Mouse (Mus musculus) liver, embryonic 16.5 days (tissue): ENCODE measurements around the gene Cplane1. TPM values are rescaled to one million over a fixed set of nuclear protein-coding genes. Genes with fewer than 3 reads are reported as not detected.
A peak's percentile ranks its signal among the peaks of the same experiment; 100 is the strongest.

Experiments
- ATAC-seq: fragments of 200-750 bp; cut with Nextera tagmentation; 2 replicates; pipeline ENCODE4 v1.8.0; 2017; ENCODE audit warnings: low read depth, mild to moderate bottlenecking, moderate number of reproducible peaks, moderate library complexity
- H3K27ac ChIP-seq: fragments of 300-500 bp; sonication (generic); 2 replicates; pipeline ENCODE4 v1.5.1; 2014; ENCODE audit warnings: mild to moderate bottlenecking, low read length
- H3K27me3 ChIP-seq: fragments of 300-500 bp; sonication (generic); 2 replicates; pipeline ENCODE4 v1.6.1; 2014; ENCODE audit warnings: low read depth, low read length, mixed read lengths; ENCODE audit not compliant: control insufficient read depth, insufficient read depth
- H3K36me3 ChIP-seq: fragments of 300-500 bp; sonication (generic); 2 replicates; pipeline ENCODE4 v1.6.1; 2014; ENCODE audit warnings: mild to moderate bottlenecking; ENCODE audit not compliant: control insufficient read depth, insufficient read depth
- H3K4me1 ChIP-seq: fragments of 300-500 bp; sonication (generic); 2 replicates; pipeline ENCODE4 v1.6.1; 2014; ENCODE audit warnings: low read depth, low read length, mixed read lengths; ENCODE audit not compliant: control insufficient read depth
- H3K4me2 ChIP-seq: fragments of 300-500 bp; sonication (generic); 2 replicates; pipeline ENCODE4 v1.6.1; 2014; ENCODE audit warnings: low read depth, low read length, mixed read lengths
- H3K4me3 ChIP-seq: fragments of 300-500 bp; sonication (generic); 2 replicates; pipeline ENCODE4 v1.5.1; 2014; ENCODE audit warnings: low read depth, mild to moderate bottlenecking, low read length
- H3K9ac ChIP-seq: fragments of 300-500 bp; sonication (generic); 2 replicates; pipeline ENCODE4 v1.6.1; 2014; ENCODE audit warnings: low read depth, low read length
- H3K9me3 ChIP-seq: fragments of 300-500 bp; sonication (generic); replicated peaks from 2 replicates; pipeline ENCODE4 v1.6.1; 2016; ENCODE audit warnings: low read length; ENCODE audit not compliant: control insufficient read depth
- WGBS: fragments of 180-500 bp; shearing (Covaris S2); extraction: QIAGEN DNeasy Blood & Tissue Kit; methylation state at CpG from one replicate; pipeline ENCODE4 v1.1.7; 2014; ENCODE audit not compliant: insufficient replicate concordance; 5-methylcytosine and 5-hydroxymethylcytosine counted together
- polyA plus RNA-seq: library from polyadenylated mRNA; unstranded; fragments of >200 nt; fragmentation: Nextera tagmentation; extraction: Ambion mirVana; gene quantifications from 2 replicates; pipeline ENCODE4 v1.2.1, GENCODE M21; 2015

Cplane1 gene
- 0.54 and 0.64 TPM in 2 replicates for polyA plus RNA-seq

GRCm38 (mm10) chr15:8168591-8169265, at the start of gene Cplane1:
Cplane1 (plus strand) TSS chr15:8169106.
- under 1% methylated on average over 45 of the region's 47 CpGs for WGBS
- Histone ChIP-seq H3K4me2 (peak within 1 kb of the TSS; percentile 100), H3K4me1 (peaks cover 4% of the 10 kb centered on the region; the same call in 1 of the 2 replicates), H3K9ac (peak within 1 kb of the TSS; percentile 84), H3K36me3 (no peaks in the 10 kb centered on the region), H3K27ac (peak within 1 kb of the TSS; percentile 48; the same call in 1 of the 2 replicates), H3K4me3 (peak within 1 kb of the TSS; percentile 83), H3K9me3 (no peaks in the 10 kb centered on the region), H3K27me3 (no peaks in the 10 kb centered on the region)
- peak; percentile 99 for ATAC-seq

- Histone ChIP-seq H3K27ac (no peak overlapping the region), H3K9ac (no peak overlapping the region), H3K36me3 (peaks cover 48% of the 10 kb centered on the region), H3K27me3 (no peaks in the 10 kb centered on the region), H3K4me2 (no peak overlapping the region), H3K4me3 (no peak overlapping the region), H3K4me1 (no peaks in the 10 kb centered on the region), H3K9me3 (no peaks in the 10 kb centered on the region)
- no peak for ATAC-seq
- WGBS: 53% methylated on average over 1 of the region's 1 CpGs
Observed at GRCm38 (mm10) chr15:8129281-8129680, 39.6 kb upstream of the Cplane1 start.

- H3K4me3 ChIP-seq: no peak overlapping the region
- 73% methylated on average over 3 of the region's 3 CpGs for WGBS
- H3K27me3 ChIP-seq: no peaks in the 10 kb centered on the region
- H3K4me2 ChIP-seq: no peak overlapping the region
- ATAC-seq: 0 out of 2 replicates have a peak, but pooled peaks have one; percentile 24
- H3K36me3 ChIP-seq: peaks cover 58% of the 10 kb centered on the region
- H3K27ac ChIP-seq: no peak overlapping the region
- no peaks in the 10 kb centered on the region for H3K9me3 ChIP-seq
- H3K4me1 ChIP-seq: no peaks in the 10 kb centered on the region
- no peak overlapping the region for H3K9ac ChIP-seq
Observed at GRCm38 (mm10) chr15:8131268-8131667, 37.6 kb upstream of the Cplane1 start.

- Histone ChIP-seq H3K4me1 (no peaks in the 10 kb centered on the region), H3K27ac (no peak overlapping the region), H3K9me3 (no peaks in the 10 kb centered on the region), H3K27me3 (no peaks in the 10 kb centered on the region), H3K36me3 (peaks cover 59% of the 10 kb centered on the region), H3K4me2 (no peak overlapping the region), H3K4me3 (no peak overlapping the region), H3K9ac (no peak overlapping the region)
- no peak for ATAC-seq
Observed at GRCm38 (mm10) chr15:8131761-8132160, 37.1 kb upstream of the Cplane1 start.

DNA sequence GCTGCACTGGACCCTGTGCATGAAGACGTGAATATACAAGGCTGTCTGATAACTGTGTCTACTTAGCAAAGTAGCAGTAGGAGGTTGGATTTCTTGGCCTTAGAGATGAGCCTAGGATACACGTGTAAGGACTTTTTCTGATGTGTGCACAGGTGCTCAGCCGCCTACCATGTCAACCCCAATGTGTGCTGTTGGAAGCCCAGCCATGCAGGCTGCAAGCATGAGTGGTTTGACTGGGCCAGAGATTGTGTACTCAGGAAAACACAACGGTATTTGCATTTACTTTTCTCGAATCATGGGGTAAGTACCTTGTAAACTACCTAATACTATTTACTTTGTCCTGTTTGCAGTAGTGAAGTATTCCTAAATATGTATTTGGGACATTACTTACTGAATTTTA, 33.3 kb upstream of the Cplane1 start:
- H3K36me3 ChIP-seq: peaks cover 57% of the 10 kb centered on the region
- no peak overlapping the region for H3K9ac ChIP-seq
- no peak overlapping the region for H3K27ac ChIP-seq

DNA sequence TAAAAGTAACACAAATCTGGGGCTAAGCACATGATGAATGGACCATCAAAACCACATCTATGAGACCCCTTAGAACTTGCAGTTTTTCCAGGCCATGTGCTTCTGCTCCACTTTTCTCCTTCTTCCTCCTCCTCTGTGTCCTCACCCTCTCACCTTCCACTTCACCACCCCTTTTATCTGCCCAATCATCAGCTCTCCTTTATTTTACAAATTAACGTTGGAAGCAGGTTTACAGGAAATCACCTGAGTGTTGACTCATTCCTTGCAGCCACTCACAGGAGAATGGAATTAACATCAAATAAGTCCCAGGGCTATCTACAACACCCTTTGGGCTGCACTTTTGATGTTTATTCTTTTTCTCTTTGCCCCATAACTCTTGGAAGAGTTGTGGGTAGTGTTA, 7.1 kb upstream of the Cplane1 start:
- Histone ChIP-seq H3K4me1 (no peaks in the 10 kb centered on the region), H3K27ac (no peak overlapping the region), H3K27me3 (no peaks in the 10 kb centered on the region), H3K4me2 (no peak overlapping the region), H3K36me3 (peaks cover 22% of the 10 kb centered on the region), H3K9me3 (no peaks in the 10 kb centered on the region), H3K4me3 (no peak overlapping the region), H3K9ac (no peak overlapping the region)
- no peak for ATAC-seq
- 60% methylated on average over 1 of the region's 1 CpGs for WGBS

More for the DNA sequence above, 33.3 kb upstream of the Cplane1 start:
- Histone ChIP-seq H3K27me3 (no peaks in the 10 kb centered on the region), H3K4me3 (no peak overlapping the region), H3K4me2 (no peak overlapping the region), H3K9me3 (no peaks in the 10 kb centered on the region), H3K4me1 (no peaks in the 10 kb centered on the region)
- 77% methylated on average over 5 of the region's 5 CpGs for WGBS
- ATAC-seq: no peak

GRCm38 (mm10) chr15:8169266-8169746, 400 bp downstream of the Cplane1 start:
- Histone ChIP-seq H3K9ac (peak overlapping the region; percentile 84), H3K27ac (no peak overlapping the region), H3K27me3 (no peaks in the 10 kb centered on the region), H3K4me3 (peak overlapping the region; percentile 83), H3K4me1 (peaks cover 4% of the 10 kb centered on the region; the same call in 1 of the 2 replicates), H3K9me3 (no peaks in the 10 kb centered on the region), H3K4me2 (peak overlapping the region; percentile 100), H3K36me3 (no peaks in the 10 kb centered on the region)
- ATAC-seq: peak; percentile 30; the same call in 1 of the 2 replicates
- under 1% methylated on average over 25 of the region's 25 CpGs for WGBS

- H3K36me3 ChIP-seq: no peaks in the 10 kb centered on the region; the same call in 1 of the 2 replicates
- H3K4me2 ChIP-seq: no peak overlapping the region
- H3K4me1 ChIP-seq: no peaks in the 10 kb centered on the region
- no peak overlapping the region for H3K9ac ChIP-seq
- no peak for ATAC-seq
- H3K4me3 ChIP-seq: no peak overlapping the region
- 73% methylated on average over 3 of the region's 3 CpGs for whole genome bisulfite sequencing
- no peaks in the 10 kb centered on the region for H3K9me3 ChIP-seq
- no peaks in the 10 kb centered on the region for H3K27me3 ChIP-seq
- H3K27ac ChIP-seq: no peak overlapping the region
Observed at GRCm38 (mm10) chr15:8189563-8189962, 20.7 kb downstream of the Cplane1 start.

GRCm38 (mm10) chr15:8190435-8190834, 21.5 kb downstream of the Cplane1 start:
- Histone ChIP-seq H3K27ac (no peak overlapping the region), H3K27me3 (no peaks in the 10 kb centered on the region), H3K36me3 (no peaks in the 10 kb centered on the region; the same call in 1 of the 2 replicates), H3K4me2 (no peak overlapping the region), H3K9me3 (no peaks in the 10 kb centered on the region), H3K4me3 (no peak overlapping the region), H3K9ac (no peak overlapping the region), H3K4me1 (no peaks in the 10 kb centered on the region)
- no peak for ATAC-seq
- WGBS: 77% methylated on average over 3 of the region's 3 CpGs
